Mouse (Mus musculus): ENCODE results near the gene Tapbpl.

- no peak for TF ChIP-seq CHD2 (IDR thresholded peaks at IDR 0.05; ENCODE audit: low read depth, low read length)
- TF ChIP-seq ZNF384 (IDR thresholded peaks at IDR 0.05; ENCODE audit: low read depth, low read length), result no peak
- no peak for TF ChIP-seq ZC3H11A (IDR thresholded peaks at IDR 0.05; ENCODE audit: borderline replicate concordance, low read depth, low read length)
- TF ChIP-seq HCFC1 (IDR thresholded peaks at IDR 0.05; ENCODE audit: borderline replicate concordance, insufficient read depth, low read length), result no peak
- TF ChIP-seq MAFK (IDR thresholded peaks at IDR 0.05; ENCODE audit: insufficient read depth, low read depth, low read length), result no peak
These were observed 20.6 kb upstream of the Tapbpl start for GRCm38 (mm10) chr6:125252285-125252684.
